Mouse (Mus musculus) B cell, adult 2 months (primary cell): Measurements from ENCODE around the gene Slc7a10.
"Not testable (repeated sequence)": the region's sequence is repeated elsewhere in the genome, so short reads cannot be mapped to it uniquely, and the experiment has no call there.

Experiments used
- DNase-seq, 2 experiments: peaks; one replicate each; pipeline ENCODE4 v3.0.0; 2022

The Slc7a10 gene

GRCm38 (mm10) chr7:35175533-35175932, 10.7 kb upstream of the Slc7a10 start:
- DNase-seq: no peak

- DNase-seq: no peak
Measured at GRCm38 (mm10) chr7:35176412-35177381, 9.5 kb upstream of the Slc7a10 start.

GRCm38 (mm10) chr7:35184833-35185724, 1.1 kb upstream of the Slc7a10 start:
- DNase-seq: no peak

- DNase-seq: no peak
Measured at GRCm38 (mm10) chr7:35189699-35190098, 3.5 kb downstream of the Slc7a10 start.

- DNase-seq: no peak
Measured at GRCm38 (mm10) chr7:35191276-35191675, 5.1 kb downstream of the Slc7a10 start.

- no peak for DNase-seq
Measured at GRCm38 (mm10) chr7:35197022-35197421, 10.8 kb downstream of the Slc7a10 start.

GRCm38 (mm10) chr7:35198981-35199754, 13.0 kb downstream of the Slc7a10 start:
- no peak for DNase-seq

GRCm38 (mm10) chr7:35199755-35200154, 13.6 kb downstream of the Slc7a10 start:
- no peak for DNase-seq

- no peak for DNase-seq
Measured at GRCm38 (mm10) chr7:35211791-35212190, 25.6 kb downstream of the Slc7a10 start.

- no peak for DNase-seq
Measured at GRCm38 (mm10) chr7:35214442-35215222, 28.4 kb downstream of the Slc7a10 start.

GRCm38 (mm10) chr7:35215225-35215624, 29.0 kb downstream of the Slc7a10 start, which contains the start of gene Lrp3:
Gene Lrp3, minus strand, starts transcription at chr7:35215498.
- DNase-seq: no peak

- DNase-seq: no peak
Measured at GRCm38 (mm10) chr7:35215731-35216130, 29.5 kb downstream of the Slc7a10 start.

- no peak for DNase-seq
Measured at GRCm38 (mm10) chr7:35220694-35221365, 34.6 kb downstream of the Slc7a10 start.

- DNase-seq: peak; percentile 35 to 41
Measured at GRCm38 (mm10) chr7:35230333-35230732, 44.1 kb downstream of the Slc7a10 start.

GRCm38 (mm10) chr7:35232796-35233455, 46.7 kb downstream of the Slc7a10 start:
- DNase-seq: no peak

- no peak for DNase-seq
Measured at GRCm38 (mm10) chr7:35233861-35234260, 47.7 kb downstream of the Slc7a10 start.

GRCm38 (mm10) chr7:35234361-35235245, 48.4 kb downstream of the Slc7a10 start:
- peak; percentile 97 for DNase-seq

GRCm38 (mm10) chr7:35235308-35235707, 49.1 kb downstream of the Slc7a10 start:
- DNase-seq: peak; percentile 72 to 74

- not testable (repeated sequence) for DNase-seq
Measured at GRCm38 (mm10) chr7:35237935-35238334, 51.8 kb downstream of the Slc7a10 start.
